Mouse (Mus musculus) embryonic facial prominence, embryonic 15.5 days (tissue): ENCODE results near the gene Zfp639. TPM values are rescaled to one million over a fixed set of nuclear protein-coding genes. Genes with fewer than 3 reads are reported as not detected.

Experiments
- ATAC-seq: fragments of 200-750 bp; cut with Nextera tagmentation; 2 replicates; pipeline ENCODE4 v1.8.0; 2017; ENCODE audit warnings: low read depth, moderate TSS enrichment; ENCODE audit not compliant: insufficient number of reproducible peaks, low FRiP score, low TSS enrichment
- H3K27ac ChIP-seq: fragments of 300-500 bp; sonication (generic); replicated peaks from 2 replicates; pipeline ENCODE4 v1.5.1; 2015; ENCODE audit warnings: mild to moderate bottlenecking, inconsistent platforms
- H3K27me3 ChIP-seq: fragments of 300-500 bp; sonication (generic); 2 replicates; pipeline ENCODE4 v1.6.1; 2015; ENCODE audit warnings: inconsistent platforms
- H3K36me3 ChIP-seq: fragments of 300-500 bp; sonication (generic); 2 replicates; pipeline ENCODE4 v1.6.1; 2015; ENCODE audit warnings: mild to moderate bottlenecking, inconsistent platforms
- H3K4me1 ChIP-seq: fragments of 300-500 bp; sonication (generic); 2 replicates; pipeline ENCODE4 v1.6.1; 2015; ENCODE audit warnings: inconsistent platforms
- H3K4me2 ChIP-seq: fragments of 300-500 bp; sonication (generic); replicated peaks from 2 replicates; pipeline ENCODE4 v1.6.1; 2015; ENCODE audit warnings: mild to moderate bottlenecking, inconsistent platforms
- H3K4me3 ChIP-seq: fragments of 300-500 bp; sonication (generic); replicated peaks from 2 replicates; pipeline ENCODE4 v1.5.1; 2015; ENCODE audit warnings: mild to moderate bottlenecking, inconsistent platforms
- H3K9ac ChIP-seq: fragments of 300-500 bp; sonication (generic); 2 replicates; pipeline ENCODE4 v1.6.1; 2015; ENCODE audit warnings: inconsistent platforms
- H3K9me3 ChIP-seq: fragments of 300-500 bp; sonication (generic); replicated peaks from 2 replicates; pipeline ENCODE4 v1.6.1; 2016; ENCODE audit warnings: inconsistent platforms
- WGBS: fragments of 180-500 bp; shearing (Covaris S2); methylation state at CpG from one replicate; pipeline ENCODE4 v1.1.7; 2015; 5-methylcytosine and 5-hydroxymethylcytosine counted together
- polyA plus RNA-seq: library from polyadenylated mRNA; unstranded; fragments of >200 nt; fragmentation: Nextera tagmentation; extraction: Ambion mirVana; gene quantifications from 2 replicates; pipeline ENCODE4 v1.2.1, GENCODE M21; 2015

Gene Zfp639
- polyA plus RNA-seq, 1 experiment from 2014 or later: 43.2 TPM

GRCm38 (mm10) chr3:32537556-32537955 lies 27.5 kb downstream of the Zfp639 start:
- no peak overlapping the region for H3K27ac ChIP-seq

DNA sequence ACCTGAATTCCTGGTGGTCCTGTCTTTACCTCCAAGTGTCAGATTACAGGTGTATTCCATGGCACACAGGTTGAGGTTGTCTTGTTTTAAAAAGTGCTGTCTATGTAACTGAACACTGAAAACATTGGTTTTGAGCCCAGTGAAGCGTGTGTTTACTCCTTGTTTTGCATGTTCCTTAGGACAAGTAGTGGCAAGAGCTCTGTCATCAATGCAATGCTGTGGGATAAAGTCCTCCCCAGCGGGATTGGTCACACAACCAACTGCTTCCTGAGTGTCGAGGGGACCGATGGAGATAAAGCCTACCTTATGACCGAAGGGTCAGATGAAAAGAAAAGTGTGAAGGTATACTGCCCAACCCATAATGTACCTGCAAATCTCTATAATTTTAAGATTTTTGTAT lies 28.0 kb downstream of the Zfp639 start:
- no peaks in the 10 kb centered on the region for H3K9me3 ChIP-seq
- no peaks in the 10 kb centered on the region for H3K4me1 ChIP-seq
- H3K9ac ChIP-seq: no peak overlapping the region
- peaks cover 62% of the 10 kb centered on the region for H3K36me3 ChIP-seq
- H3K4me3 ChIP-seq: no peak overlapping the region
- no peak for ATAC-seq
- no peaks in the 10 kb centered on the region for H3K27me3 ChIP-seq
- WGBS: 91% methylated on average over 5 of the region's 5 CpGs
- H3K4me2 ChIP-seq: no peak overlapping the region
- no peak overlapping the region for H3K27ac ChIP-seq

More at GRCm38 (mm10) chr3:32537556-32537955, 27.5 kb downstream of the Zfp639 start:
- H3K36me3 ChIP-seq: peaks cover 56% of the 10 kb centered on the region
- 62% methylated on average over 1 of the region's 1 CpGs for WGBS
- ATAC-seq: no peak
- no peaks in the 10 kb centered on the region for H3K27me3 ChIP-seq
- H3K4me2 ChIP-seq: no peak overlapping the region
- no peak overlapping the region for H3K4me3 ChIP-seq
- no peak overlapping the region for H3K9ac ChIP-seq
- no peaks in the 10 kb centered on the region for H3K4me1 ChIP-seq
- H3K9me3 ChIP-seq: no peaks in the 10 kb centered on the region

GRCm38 (mm10) chr3:32553061-32553460 lies 43.0 kb downstream of the Zfp639 start:
- 95% methylated on average over 1 of the region's 1 CpGs for WGBS
- Histone ChIP-seq H3K4me2 (no peak overlapping the region), H3K9ac (no peak overlapping the region), H3K27me3 (no peaks in the 10 kb centered on the region), H3K4me3 (no peak overlapping the region), H3K27ac (no peak overlapping the region), H3K4me1 (no peaks in the 10 kb centered on the region), H3K36me3 (peaks cover 41% of the 10 kb centered on the region), H3K9me3 (no peaks in the 10 kb centered on the region)
- no peak for ATAC-seq

DNA sequence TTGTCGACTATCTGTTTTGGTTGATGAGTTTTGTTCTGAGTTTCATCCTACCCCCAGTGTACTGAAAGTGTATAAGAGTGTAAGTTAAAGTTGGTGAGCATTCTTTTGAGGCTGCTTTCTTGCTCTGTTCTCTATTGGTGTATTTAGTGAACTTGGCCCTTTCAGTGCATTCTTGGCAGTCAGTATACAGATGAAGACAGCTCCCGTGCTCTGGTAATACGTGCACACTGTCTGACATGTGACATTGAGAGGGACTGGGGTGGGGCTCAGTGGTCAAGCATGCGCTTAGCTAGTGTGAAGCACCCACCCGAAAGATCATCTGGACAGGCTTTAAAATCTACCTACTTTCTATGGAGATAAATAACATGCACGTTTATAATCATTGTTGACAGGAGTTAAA lies 53.3 kb downstream of the Zfp639 start:
- Histone ChIP-seq H3K27ac (no peak overlapping the region), H3K9me3 (no peaks in the 10 kb centered on the region), H3K4me1 (no peaks in the 10 kb centered on the region), H3K4me2 (no peak overlapping the region), H3K9ac (no peak overlapping the region), H3K27me3 (no peaks in the 10 kb centered on the region), H3K4me3 (no peak overlapping the region), H3K36me3 (peaks cover 62% of the 10 kb centered on the region)
- no peak for ATAC-seq
- WGBS: 93% methylated on average over 6 of the region's 6 CpGs

Other genes with a start within 250 kb of the Zfp639 start
- 4.7 and 4.8 TPM in 2 replicates for gene Zmat3, start 144.2 kb upstream of the Zfp639 start, polyA plus RNA-seq
- 10.3 and 11.8 TPM in 2 replicates for gene Pik3ca, start 112.6 kb upstream of the Zfp639 start, polyA plus RNA-seq
- 0.41 and 0.59 TPM in 2 replicates for gene Kcnmb3, start 18.0 kb upstream of the Zfp639 start, polyA plus RNA-seq
- gene Mfn1, start 19.2 kb downstream of the Zfp639 start, polyA plus RNA-seq: 27.2 and 33.8 TPM in 2 replicates
- 75.1 and 77.0 TPM in 2 replicates for gene Gnb4, start 106.3 kb downstream of the Zfp639 start, polyA plus RNA-seq
- 121 and 128 TPM in 2 replicates for gene Actl6a, start 196.0 kb downstream of the Zfp639 start, polyA plus RNA-seq
- gene Ndufb5, start 226.7 kb downstream of the Zfp639 start, polyA plus RNA-seq: 276 and 296 TPM in 2 replicates
- 24.8 and 25.1 TPM in 2 replicates for gene Mrpl47, start 227.3 kb downstream of the Zfp639 start, polyA plus RNA-seq